Mouse (Mus musculus) gastrocnemius, adult 2 months (tissue): ENCODE data around the gene Dapp1. TPM values are rescaled to one million over a fixed set of nuclear protein-coding genes. Genes with fewer than 3 reads are reported as not detected.
"Not testable (repeated sequence)": the region's sequence is repeated elsewhere in the genome, so short reads cannot be mapped to it uniquely, and the experiment has no call there.

Source experiments
- DNase-seq: peaks from one replicate; pipeline ENCODE4 v3.0.0; 2022
- H3K27ac ChIP-seq: fragments of 200-600 bp; 2 replicates; pipeline ENCODE4 v1.8.1; 2022; ENCODE audit warnings: mild to moderate bottlenecking
- H3K4me3 ChIP-seq: fragments of 200-600 bp; 2 replicates; pipeline ENCODE4 v1.8.1; 2022; ENCODE audit warnings: mild to moderate bottlenecking, moderate library complexity
- CTCF ChIP-seq: fragments of 200-600 bp; IDR thresholded peaks from 2 replicates; pipeline ENCODE4 v1.8.1; 2022; ENCODE audit warnings: antibody characterized with exemption, mild to moderate bottlenecking, moderate library complexity
- intact Hi-C: fragments of 180-260 bp; cut with DNase I; formaldehyde crosslinking; loops from one replicate; pipeline ENCODE4 v1.15.1; 2025
- total RNA-seq, 2 experiments: library from RNA; stranded (reverse); gene quantifications; 2 replicates each; pipeline ENCODE4 v1.2.3; 2021

Gene Dapp1
- total RNA-seq, 2 experiments from 2014 or later, result 0.84 to 2.0 TPM

- intact Hi-C loops, result no loop called here
- Histone ChIP-seq H3K27ac (no peak overlapping the region), H3K4me3 (no peak overlapping the region)
- TF ChIP-seq CTCF, result no peak
- no peak for DNase-seq
Measured at GRCm38 (mm10) chr3:137978233-137978632, 3.1 kb downstream of the Dapp1 start.

- Histone ChIP-seq H3K4me3 (no peak overlapping the region), H3K27ac (no peak overlapping the region)
- intact Hi-C loops, result no loop called here
- TF ChIP-seq CTCF, result no peak
- DNase-seq, result no peak
Measured at GRCm38 (mm10) chr3:137977629-137978041, 3.7 kb downstream of the Dapp1 start.

- no peak overlapping the region for H3K4me3 ChIP-seq
- TF ChIP-seq CTCF, result no peak
- DNase-seq, result no peak
- no peak overlapping the region for H3K27ac ChIP-seq
- intact Hi-C loops, result no loop called here
Measured at GRCm38 (mm10) chr3:137976943-137977628, 4.3 kb downstream of the Dapp1 start.

GRCm38 (mm10) chr3:137975856-137976423 lies 5.4 kb downstream of the Dapp1 start:
- no peak for TF ChIP-seq CTCF
- Histone ChIP-seq H3K27ac (no peak overlapping the region), H3K4me3 (no peak overlapping the region)
- no peak for DNase-seq
- intact Hi-C loops, result no loop called here

GRCm38 (mm10) chr3:137975435-137975834 lies 5.9 kb downstream of the Dapp1 start:
- Histone ChIP-seq H3K4me3 (no peak overlapping the region), H3K27ac (no peak overlapping the region)
- intact Hi-C loops, result no loop called here
- no peak for TF ChIP-seq CTCF
- DNase-seq, result no peak

- intact Hi-C loops, result no loop called here
Measured at GRCm38 (mm10) chr3:137974306-137974705, 7.0 kb downstream of the Dapp1 start.

GRCm38 (mm10) chr3:137972989-137973388 lies 8.4 kb downstream of the Dapp1 start:
- Histone ChIP-seq H3K27ac (no peak overlapping the region), H3K4me3 (no peak overlapping the region)
- intact Hi-C loops, result no loop called here
- TF ChIP-seq CTCF, result no peak
- DNase-seq, result no peak

More at GRCm38 (mm10) chr3:137974306-137974705, 7.0 kb downstream of the Dapp1 start:
- TF ChIP-seq CTCF, result no peak
- no peak overlapping the region for H3K4me3 ChIP-seq
- DNase-seq, result no peak
- H3K27ac ChIP-seq, result no peak overlapping the region

GRCm38 (mm10) chr3:137972224-137972623 lies 9.1 kb downstream of the Dapp1 start:
- DNase-seq, result no peak
- H3K27ac ChIP-seq, result no peak overlapping the region
- no peak overlapping the region for H3K4me3 ChIP-seq
- intact Hi-C loops, result no loop called here
- no peak for TF ChIP-seq CTCF

- H3K4me3 ChIP-seq, result peak overlapping the region; percentile 26; the same call in 1 of the 2 replicates
- H3K27ac ChIP-seq, result no peak overlapping the region
- no peak for TF ChIP-seq CTCF
- no peak for DNase-seq
- intact Hi-C loops, result no loop called here
Measured at GRCm38 (mm10) chr3:137969951-137970350, 11.4 kb downstream of the Dapp1 start.

GRCm38 (mm10) chr3:137968820-137969486 lies 12.4 kb downstream of the Dapp1 start:
- Histone ChIP-seq H3K27ac (no peak overlapping the region), H3K4me3 (no peak overlapping the region)
- no peak for TF ChIP-seq CTCF
- intact Hi-C loops, result no loop called here
- no peak for DNase-seq

GRCm38 (mm10) chr3:137968105-137968819 lies 13.1 kb downstream of the Dapp1 start:
- H3K27ac ChIP-seq, result no peak overlapping the region

GRCm38 (mm10) chr3:137964014-137964413 lies 17.3 kb downstream of the Dapp1 start:
- H3K27ac ChIP-seq, DNase-seq, intact Hi-C loops, H3K4me3 ChIP-seq: not testable (repeated sequence)

More at GRCm38 (mm10) chr3:137968105-137968819, 13.1 kb downstream of the Dapp1 start:
- intact Hi-C loops, result no loop called here
- no peak overlapping the region for H3K4me3 ChIP-seq
- DNase-seq, result no peak
- no peak for TF ChIP-seq CTCF

- intact Hi-C loops, result no loop called here
- TF ChIP-seq CTCF, result no peak
- Histone ChIP-seq H3K4me3 (no peak overlapping the region), H3K27ac (peak overlapping the region; percentile 70)
- peak; percentile 43 for DNase-seq
Measured at GRCm38 (mm10) chr3:137963508-137963907, 17.8 kb downstream of the Dapp1 start.
